ENCODE assay signal across 9 mouse cellular contexts in genomic region chr10:81426897-81427296, GRCm38 (mm10). TPM values are rescaled to one million over a fixed set of nuclear protein-coding genes. Genes with fewer than 3 reads are reported as not detected.
A peak's percentile ranks its signal among the peaks of the same experiment; 100 is the strongest.
DNase-seq lines count a peak whose midpoint lies in the region; ATAC-seq and TF ChIP-seq lines count a peak whose summit lies in the region.
"Had no signal": no experiment of that assay in that cellular context is flagged by ENCODE, and none has a peak within 500 bp of the region (broad histone marks: within the 10 kb centered on the region; RNA-seq: fewer than 3 reads in every experiment).

No protein-coding gene starts in this region.

- no peak for TF ChIP-seq POLR2A in testis, adult 2 months (IDR thresholded peaks at IDR 0.05; ENCODE audit: control insufficient read depth, low read depth, low read length)

- H3K9ac ChIP-seq in intestine, embryonic 14.5 days (ENCODE audit: low read length), result peak overlapping the region; percentile 65
- peak overlapping the region; percentile 68 for H3K9ac ChIP-seq in limb, embryonic 12.5 days (replicated peaks)
- H3K9ac ChIP-seq in midbrain, embryonic 11.5 days (ENCODE audit: low read length), result 0 out of 2 replicates have a peak overlapping the region, but pooled peaks have one; percentile 7

- 0 out of 2 replicates have a peak overlapping the region, but pooled peaks have one; percentile 33 for H3K27ac ChIP-seq in intestine, embryonic 14.5 days (ENCODE audit: low read depth)
- H3K27ac ChIP-seq in limb, embryonic 12.5 days, result no peak overlapping the region
- no peak overlapping the region for H3K27ac ChIP-seq in midbrain, embryonic 11.5 days (ENCODE audit: low read depth, low read length)
- peak overlapping the region; percentile 52; the same call in 1 of the 2 replicates for H3K27ac ChIP-seq in testis, adult 2 months (ENCODE audit: control insufficient read depth, insufficient read depth, low read depth, low read length)

- peaks cover 3% of the 10 kb centered on the region; the same call in 1 of the 2 replicates for H3K27me3 ChIP-seq in intestine, embryonic 14.5 days (replicated peaks; ENCODE audit: control insufficient read depth, insufficient read depth, low read length)
- H3K27me3 ChIP-seq in limb, embryonic 12.5 days, result peaks cover 78% of the 10 kb centered on the region
- H3K27me3 ChIP-seq in midbrain, embryonic 11.5 days (ENCODE audit: control insufficient read depth, insufficient read depth, low read length), result peaks cover 59% of the 10 kb centered on the region
- no peaks in the 10 kb centered on the region for H3K27me3 ChIP-seq in testis, adult 2 months (ENCODE audit: control insufficient read depth, insufficient read depth, low read length)
- H3K27me3 ChIP-seq: Patski had no signal

- peak overlapping the region; percentile 75 for H3K4me2 ChIP-seq in intestine, embryonic 14.5 days (ENCODE audit: low read length)
- H3K4me2 ChIP-seq in limb, embryonic 12.5 days, result peak overlapping the region; percentile 89
- peak overlapping the region; percentile 29 for H3K4me2 ChIP-seq in midbrain, embryonic 11.5 days

- no peaks in the 10 kb centered on the region for H3K9me3 ChIP-seq in intestine, embryonic 14.5 days (ENCODE audit: control insufficient read depth, low read length)
- H3K9me3 ChIP-seq in limb, embryonic 12.5 days, result peaks cover 6% of the 10 kb centered on the region; the same call in 1 of the 2 replicates
- H3K9me3 ChIP-seq in midbrain, embryonic 11.5 days (ENCODE audit: control insufficient read depth, low read length), result no peaks in the 10 kb centered on the region

- ATAC-seq in intestine, embryonic 14.5 days (replicated peaks; ENCODE audit: low FRiP score, low TSS enrichment, low read depth), result no peak
- ATAC-seq in limb, embryonic 12.5 days (ENCODE audit: insufficient number of reproducible peaks, insufficient read depth, low FRiP score, low TSS enrichment, low read depth), result no peak
- no peak for ATAC-seq in midbrain, embryonic 11.5 days (ENCODE audit: low FRiP score)
- ATAC-seq: Patski had no signal

- H3K36me3 ChIP-seq in intestine, embryonic 14.5 days (ENCODE audit: control insufficient read depth, insufficient read depth, low read length), result no peaks in the 10 kb centered on the region
- H3K36me3 ChIP-seq in limb, embryonic 12.5 days, result no peaks in the 10 kb centered on the region
- no peaks in the 10 kb centered on the region for H3K36me3 ChIP-seq in midbrain, embryonic 11.5 days (ENCODE audit: control insufficient read depth, insufficient read depth, low read length)
- no peaks in the 10 kb centered on the region for H3K36me3 ChIP-seq in testis, adult 2 months (ENCODE audit: control insufficient read depth, insufficient read depth, low read length)

- DNase-seq in layer of hippocampus, adult 11-12 months (ENCODE audit: low spot score), result peak; percentile 50
- DNase-seq in layer of hippocampus, adult 9-10 months (ENCODE audit: low spot score), result no peak
- peak; percentile 83 for DNase-seq in cerebellum, adult 9-11 months
- peak; percentile 83 for DNase-seq in gastrocnemius, postnatal 14 days
- DNase-seq in intestine, embryonic 14.5 days (ENCODE audit: low spot score), result no peak
- DNase-seq in midbrain, embryonic 11.5 days (ENCODE audit: low spot score, missing footprints), result peak; percentile 86

- no peak for TF ChIP-seq CTCF in testis, adult 2 months (IDR thresholded peaks at IDR 0.05; ENCODE audit: control insufficient read depth, insufficient read depth, insufficient replicate concordance, low read depth, low read length)

- WGBS in intestine, embryonic 14.5 days, result 1% methylated on average over 38 of the region's 38 CpGs
- under 1% methylated on average over 35 of the region's 38 CpGs for WGBS in limb, embryonic 12.5 days
- WGBS in midbrain, embryonic 11.5 days, result under 1% methylated on average over 30 of the region's 38 CpGs

- peaks cover 23% of the 10 kb centered on the region for H3K4me1 ChIP-seq in intestine, embryonic 14.5 days (replicated peaks; ENCODE audit: control insufficient read depth, insufficient read depth, low read length)
- peaks cover 52% of the 10 kb centered on the region for H3K4me1 ChIP-seq in limb, embryonic 12.5 days (replicated peaks)
- H3K4me1 ChIP-seq in midbrain, embryonic 11.5 days (ENCODE audit: control insufficient read depth, insufficient read depth, low read length), result peaks cover 10% of the 10 kb centered on the region
- H3K4me1 ChIP-seq in testis, adult 2 months (ENCODE audit: control insufficient read depth, insufficient read depth, low read length), result peaks cover 26% of the 10 kb centered on the region

- intact Hi-C loops in gastrocnemius, postnatal 14 days (cut with DNase I; ENCODE audit: low total_unique reads), result no loop called here

- H3K4me3 ChIP-seq in intestine, embryonic 14.5 days (ENCODE audit: low read depth, low read length), result peak overlapping the region; percentile 58
- H3K4me3 ChIP-seq in limb, embryonic 12.5 days (replicated peaks), result peak overlapping the region; percentile 55
- H3K4me3 ChIP-seq in midbrain, embryonic 11.5 days (ENCODE audit: low read depth, low read length), result peak overlapping the region; percentile 1; the same call in 1 of the 2 replicates
- peak overlapping the region; percentile 80 for H3K4me3 ChIP-seq in testis, adult 2 months (ENCODE audit: control insufficient read depth, low read depth, low read length)

RNA-seq across cellular contexts. Expression of gene Nfic, which starts 28.5 kb away (rescaled TPM):
- total RNA-seq in gastrocnemius, postnatal 14 days (2021), result 100 to 1,000 TPM; 262 to 320 TPM
- 52.4 and 57.2 TPM in 2 replicates for polyA plus RNA-seq in intestine, embryonic 14.5 days (2014; fragmentation: Nextera tagmentation; extraction: Ambion mirVana)
- 30.8 and 31.1 TPM in 2 replicates for polyA plus RNA-seq in limb, embryonic 12.5 days (2016; fragmentation: Nextera tagmentation; extraction: Ambion mirVana)
- polyA plus RNA-seq in midbrain, embryonic 11.5 days (2014; fragmentation: Nextera tagmentation; extraction: Ambion mirVana), result 6.6 and 6.9 TPM in 2 replicates
- polyA plus RNA-seq in testis, adult 2 months (2012; rRNA removed), result 9.8 and 9.9 TPM in 2 replicates

RNA-seq across cellular contexts. Expression of gene Smim24, which starts 34.0 kb away (rescaled TPM):
- under 1 TPM; 0.45 to 0.91 TPM for total RNA-seq in gastrocnemius, postnatal 14 days (2021)
- 99.8 and 125 TPM in 2 replicates for polyA plus RNA-seq in intestine, embryonic 14.5 days (2014; fragmentation: Nextera tagmentation; extraction: Ambion mirVana)
- 2.9 and 3.0 TPM in 2 replicates for polyA plus RNA-seq in limb, embryonic 12.5 days (2016; fragmentation: Nextera tagmentation; extraction: Ambion mirVana)
- polyA plus RNA-seq in midbrain, embryonic 11.5 days (2014; fragmentation: Nextera tagmentation; extraction: Ambion mirVana), result 2.3 and 2.7 TPM in 2 replicates
- 3,568 and 3,612 TPM in 2 replicates for polyA plus RNA-seq in testis, adult 2 months (2012; rRNA removed)

RNA-seq across cellular contexts. Expression of gene Gm48552, which starts 38.1 kb away (rescaled TPM):
- total RNA-seq in gastrocnemius, postnatal 14 days (2021), result under 1 TPM in 1 of 2 experiments, not detected in 1; 0.80 TPM
- 0.37 and 0.44 TPM in 2 replicates for polyA plus RNA-seq in intestine, embryonic 14.5 days (2014; fragmentation: Nextera tagmentation; extraction: Ambion mirVana)
- polyA plus RNA-seq in limb, embryonic 12.5 days (2016; fragmentation: Nextera tagmentation; extraction: Ambion mirVana), result 1.1 and 3.1 TPM in 2 replicates
- polyA plus RNA-seq in midbrain, embryonic 11.5 days (2014; fragmentation: Nextera tagmentation; extraction: Ambion mirVana), result 0.20 and 0.47 TPM in 2 replicates
- 0.65 TPM in 1 of 2 replicates, not detected in the other for polyA plus RNA-seq in testis, adult 2 months (2012; rRNA removed)

RNA-seq across cellular contexts. Expression of gene Gm48551, which starts 42.6 kb away (rescaled TPM):
- total RNA-seq in gastrocnemius, postnatal 14 days (2021), result under 1 TPM; 0.41 to 0.47 TPM
- polyA plus RNA-seq in intestine, embryonic 14.5 days (2014; fragmentation: Nextera tagmentation; extraction: Ambion mirVana), result 2.4 and 4.2 TPM in 2 replicates
- 3.3 and 3.8 TPM in 2 replicates for polyA plus RNA-seq in limb, embryonic 12.5 days (2016; fragmentation: Nextera tagmentation; extraction: Ambion mirVana)
- polyA plus RNA-seq in midbrain, embryonic 11.5 days (2014; fragmentation: Nextera tagmentation; extraction: Ambion mirVana), result 2.7 and 2.9 TPM in 2 replicates
- polyA plus RNA-seq in testis, adult 2 months (2012; rRNA removed), result 1.2 and 1.6 TPM in 2 replicates

RNA-seq across cellular contexts. Expression of gene Dohh, which starts 42.7 kb away (rescaled TPM):
- total RNA-seq in gastrocnemius, postnatal 14 days (2021), result 10 to 100 TPM; 38.6 to 39.8 TPM
- 70.7 and 70.8 TPM in 2 replicates for polyA plus RNA-seq in intestine, embryonic 14.5 days (2014; fragmentation: Nextera tagmentation; extraction: Ambion mirVana)
- 71.9 and 74.6 TPM in 2 replicates for polyA plus RNA-seq in limb, embryonic 12.5 days (2016; fragmentation: Nextera tagmentation; extraction: Ambion mirVana)
- polyA plus RNA-seq in midbrain, embryonic 11.5 days (2014; fragmentation: Nextera tagmentation; extraction: Ambion mirVana), result 43.3 and 53.7 TPM in 2 replicates
- polyA plus RNA-seq in testis, adult 2 months (2012; rRNA removed), result 38.5 and 46.3 TPM in 2 replicates

Comparison
In these comparisons a context has a peak if more than half of its experiments do, and no peak if none do; other contexts are left out.
1. DNase-seq: peak in layer of hippocampus, adult 11-12 months (single experiment), cerebellum, adult 9-11 months (single experiment), gastrocnemius, postnatal 14 days (single experiment) and midbrain, embryonic 11.5 days (single experiment); none in layer of hippocampus, adult 9-10 months (single experiment) and intestine, embryonic 14.5 days (single experiment).
2. H3K27ac ChIP-seq: peak in intestine, embryonic 14.5 days (single experiment) and testis, adult 2 months (single experiment); none in limb, embryonic 12.5 days (single experiment) and midbrain, embryonic 11.5 days (single experiment).
3. H3K4me2 ChIP-seq: peak in every context shown above with its lines; median percentile 89 in limb, embryonic 12.5 days; 75 in intestine, embryonic 14.5 days; 29 in midbrain, embryonic 11.5 days.
4. H3K4me3 ChIP-seq: peak in every context shown above with its lines; median percentile 80 in testis, adult 2 months; 58 in intestine, embryonic 14.5 days; 55 in limb, embryonic 12.5 days; 1 in midbrain, embryonic 11.5 days.
5. H3K9ac ChIP-seq: peak in every context shown above with its lines; median percentile 68 in limb, embryonic 12.5 days; 65 in intestine, embryonic 14.5 days; 7 in midbrain, embryonic 11.5 days.
6. RNA of gene Smim24, which starts 34.0 kb away (polyA plus RNA-seq): 3,568 to 3,612 TPM in testis, adult 2 months and 99.8 to 125 TPM in intestine, embryonic 14.5 days; 2.9 to 3.0 TPM in limb, embryonic 12.5 days and 2.3 to 2.7 TPM in midbrain, embryonic 11.5 days; every median in the first group is over 10 times any median in the second.